Comparison of ENCODE assay signal across 29 mouse cellular contexts in genomic region chr4:27734143-27734542, GRCm38 (mm10).
"Had no signal": no experiment of that assay in that cellular context is flagged by ENCODE, and none has a peak within 500 bp of the region (broad histone marks: within the 10 kb centered on the region; RNA-seq: fewer than 3 reads in every experiment).

No protein-coding gene starts in this region.

- ATAC-seq: forebrain, embryonic 13.5 days; forebrain, embryonic 14.5 days; forebrain, embryonic 15.5 days; forebrain, embryonic 16.5 days; forebrain, postnatal 0 days had no signal

- H3K27ac ChIP-seq: embryonic facial prominence, embryonic 10.5 days; embryonic facial prominence, embryonic 12.5 days; embryonic facial prominence, embryonic 13.5 days; embryonic facial prominence, embryonic 15.5 days; forebrain, embryonic 10.5 days; forebrain, embryonic 12.5 days; forebrain, embryonic 13.5 days; forebrain, embryonic 15.5 days; gastrocnemius, adult 2 months; heart, adult 2 months had no signal

- H3K9me3 ChIP-seq: embryonic facial prominence, embryonic 10.5 days; embryonic facial prominence, embryonic 12.5 days; embryonic facial prominence, embryonic 13.5 days; embryonic facial prominence, embryonic 15.5 days; forebrain, embryonic 10.5 days; forebrain, embryonic 12.5 days; forebrain, embryonic 13.5 days; forebrain, embryonic 15.5 days had no signal

- DNase-seq: cerebellum, adult 2 months; cerebellum, adult 8-10 months; cerebellum, adult 9-10 months; cerebellum, adult 9-11 months; cerebellum, postnatal 10 days; cerebellum, postnatal 14 days; cerebellum, postnatal 25 days; cerebellum, postnatal 36 days; embryo, embryonic 11 days; forebrain, postnatal 0 days; gastrocnemius, adult 2 months; gastrocnemius, postnatal 10 days; gastrocnemius, postnatal 14 days; gastrocnemius, postnatal 25 days; gastrocnemius, postnatal 36 days; heart, adult 11 months; heart, adult 18-20 months; heart, adult 2 months had no signal

- H3K9ac ChIP-seq: embryonic facial prominence, embryonic 12.5 days; embryonic facial prominence, embryonic 13.5 days; embryonic facial prominence, embryonic 15.5 days; forebrain, embryonic 12.5 days; forebrain, embryonic 13.5 days; forebrain, embryonic 15.5 days; forebrain, postnatal 0 days had no signal

- H3K4me2 ChIP-seq: embryonic facial prominence, embryonic 12.5 days; embryonic facial prominence, embryonic 13.5 days; embryonic facial prominence, embryonic 15.5 days; forebrain, embryonic 12.5 days; forebrain, embryonic 13.5 days; forebrain, embryonic 15.5 days had no signal

- H3K27me3 ChIP-seq: embryonic facial prominence, embryonic 12.5 days; embryonic facial prominence, embryonic 13.5 days; embryonic facial prominence, embryonic 15.5 days; forebrain, embryonic 12.5 days; forebrain, embryonic 13.5 days; forebrain, embryonic 15.5 days had no signal

- H3K4me1 ChIP-seq: embryonic facial prominence, embryonic 10.5 days; embryonic facial prominence, embryonic 12.5 days; embryonic facial prominence, embryonic 13.5 days; embryonic facial prominence, embryonic 15.5 days; forebrain, embryonic 10.5 days; forebrain, embryonic 12.5 days; forebrain, embryonic 13.5 days; forebrain, embryonic 15.5 days had no signal

- H3K36me3 ChIP-seq: embryonic facial prominence, embryonic 10.5 days; embryonic facial prominence, embryonic 12.5 days; embryonic facial prominence, embryonic 13.5 days; embryonic facial prominence, embryonic 15.5 days; forebrain, embryonic 10.5 days; forebrain, embryonic 12.5 days; forebrain, embryonic 15.5 days had no signal

- H3K4me3 ChIP-seq: embryonic facial prominence, embryonic 10.5 days; embryonic facial prominence, embryonic 12.5 days; embryonic facial prominence, embryonic 13.5 days; embryonic facial prominence, embryonic 15.5 days; erythroblast, embryonic 14.5 days; forebrain, embryonic 10.5 days; forebrain, embryonic 12.5 days; forebrain, embryonic 13.5 days; forebrain, embryonic 15.5 days; gastrocnemius, adult 2 months; heart, adult 2 months had no signal
